Mouse (Mus musculus) C2C12 (cell line): ENCODE results near the gene Spryd4.

Experiments used
- CEBPB ChIP-seq: IDR thresholded peaks from one replicate; pipeline ENCODE4 v1.6.1; 2011; ENCODE audit warnings: low read depth, mild to moderate bottlenecking, control low read depth, moderate library complexity
- CTCF ChIP-seq: IDR thresholded peaks from one replicate; pipeline ENCODE4 v1.5.1; 2011; ENCODE audit not compliant: control insufficient read depth, insufficient read depth, insufficient read length
- MAX ChIP-seq: IDR thresholded peaks from one replicate; pipeline ENCODE4 v1.6.1; 2011; ENCODE audit warnings: mild to moderate bottlenecking, control low read depth
- MYOD1 ChIP-seq: IDR thresholded peaks from one replicate; pipeline ENCODE4 v1.6.1; 2011; ENCODE audit warnings: low read depth; ENCODE audit not compliant: control insufficient read depth, insufficient read length
- USF1 ChIP-seq: IDR thresholded peaks from one replicate; pipeline ENCODE4 v1.6.1; 2011; ENCODE audit warnings: low read depth, mild to moderate bottlenecking, control low read depth, moderate library complexity

- TF ChIP-seq CTCF (no peak), MAX (no peak), MYOD1 (no peak), CEBPB (no peak), USF1 (no peak)
Observed at GRCm38 (mm10) chr10:128201856-128202255, 9.8 kb downstream of the Spryd4 start.
